Mouse (Mus musculus) left cerebral cortex, adult 11 months (tissue): Measurements from ENCODE around the gene Efna5.

Experiments
- DNase-seq: peaks from one replicate; pipeline ENCODE4 v3.0.0; 2022; ENCODE audit warnings: low spot score

The Efna5 gene

DNA sequence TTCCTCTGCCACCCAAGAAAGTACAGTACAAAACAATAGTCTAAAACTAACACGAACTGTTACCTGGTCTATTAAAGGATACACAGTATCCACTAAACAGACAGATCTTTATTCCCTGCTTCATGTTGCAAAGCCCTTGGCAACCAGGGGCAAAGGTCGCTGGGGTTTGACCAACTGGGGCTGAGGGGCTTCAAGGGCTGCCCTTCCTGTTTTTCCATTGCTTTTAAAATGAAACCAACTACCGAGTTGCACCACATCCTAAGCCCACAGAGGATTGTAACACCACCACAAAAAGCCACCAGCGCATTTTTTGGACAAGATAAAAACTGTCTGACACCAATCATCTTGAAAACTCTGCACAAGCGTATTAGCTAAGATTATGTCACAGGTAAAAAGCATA, 276.8 kb downstream of the Efna5 start:
- no peak for DNase-seq

DNA sequence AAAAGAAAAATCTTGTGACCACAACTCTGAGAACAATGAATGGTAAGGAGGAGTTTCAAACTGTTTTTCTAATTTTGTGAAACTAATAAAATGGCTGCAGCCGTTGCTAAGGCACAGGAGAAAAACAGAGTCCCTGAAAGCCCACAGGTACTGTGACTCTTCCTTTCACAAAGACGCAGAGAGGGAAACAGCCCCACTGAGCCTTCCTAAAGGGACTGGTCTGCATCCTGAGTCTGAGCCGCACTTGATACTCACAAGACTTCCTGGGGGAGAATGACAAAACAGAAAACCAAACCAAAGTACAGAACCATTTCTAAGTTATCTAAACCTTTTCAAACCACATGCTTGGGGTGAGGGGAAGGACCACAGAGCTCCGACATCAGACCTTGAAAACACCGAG, 277.5 kb downstream of the Efna5 start:
- no peak for DNase-seq

DNA sequence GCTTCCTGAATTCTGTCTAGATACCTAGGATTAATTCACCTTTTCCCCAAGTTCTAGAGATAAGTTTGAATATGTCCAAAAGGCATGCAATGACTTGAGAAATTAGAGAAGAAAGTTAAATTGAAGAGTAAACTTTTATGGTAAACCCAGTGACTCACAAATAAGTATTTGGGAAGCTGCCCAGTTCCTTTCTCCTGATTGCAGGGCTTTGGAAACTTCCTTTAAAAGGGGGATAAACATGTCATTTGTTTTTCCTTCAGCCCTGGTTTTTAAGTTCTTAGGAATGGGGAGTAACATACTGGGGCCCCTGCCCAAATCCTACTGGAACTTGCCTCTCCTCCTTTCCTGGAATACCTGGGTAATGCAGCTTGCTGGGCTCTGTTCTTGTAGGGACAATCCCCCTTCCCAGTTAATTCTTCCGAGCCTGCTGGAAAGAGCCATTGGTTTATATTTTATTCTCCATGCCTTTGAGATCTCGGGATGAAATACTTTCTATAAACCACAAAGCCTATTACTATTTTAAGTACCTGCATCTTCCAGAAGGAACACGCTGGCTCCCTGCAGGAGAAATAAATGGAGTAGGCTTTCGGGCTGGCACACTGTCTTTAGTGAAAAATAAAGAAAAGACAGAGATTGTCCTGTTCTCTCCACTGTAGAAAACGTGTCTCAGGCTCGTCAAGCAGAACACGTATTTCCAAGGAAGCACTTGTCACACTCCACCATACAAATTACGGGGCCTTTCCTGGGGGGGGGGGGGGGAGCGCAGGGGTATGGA, 282.2 kb downstream of the Efna5 start:
- DNase-seq = no peak

DNA sequence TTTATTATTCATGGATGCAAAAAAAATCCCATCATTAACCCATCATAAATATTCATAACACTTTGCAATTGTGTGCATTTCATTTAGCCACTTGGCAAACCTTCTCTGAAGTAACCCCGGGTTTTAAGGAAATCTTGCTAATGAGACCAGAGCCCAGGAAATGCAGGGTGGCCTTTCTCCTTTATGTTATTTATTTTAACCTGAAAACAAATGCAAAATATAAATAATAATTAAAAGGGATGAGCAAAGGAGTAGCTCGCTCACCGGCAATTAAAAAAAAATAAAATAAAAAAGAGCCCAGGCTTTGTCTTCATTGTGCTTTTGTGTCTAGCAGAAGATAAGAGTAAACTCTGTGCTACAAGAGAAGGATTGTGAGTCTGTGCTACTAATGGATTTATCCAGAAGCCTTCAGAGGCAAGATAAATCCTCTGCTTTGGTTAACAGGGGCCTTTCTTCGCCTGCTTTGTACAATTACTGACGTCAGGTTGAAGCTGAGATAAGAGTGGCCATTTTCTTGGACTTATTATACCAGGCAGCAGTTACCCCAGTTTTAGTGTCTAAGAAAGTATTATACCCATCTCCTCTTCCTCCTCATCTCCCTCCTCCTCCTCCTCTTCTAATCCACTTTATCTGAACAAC, 288.6 kb downstream of the Efna5 start:
- no peak for DNase-seq

DNA sequence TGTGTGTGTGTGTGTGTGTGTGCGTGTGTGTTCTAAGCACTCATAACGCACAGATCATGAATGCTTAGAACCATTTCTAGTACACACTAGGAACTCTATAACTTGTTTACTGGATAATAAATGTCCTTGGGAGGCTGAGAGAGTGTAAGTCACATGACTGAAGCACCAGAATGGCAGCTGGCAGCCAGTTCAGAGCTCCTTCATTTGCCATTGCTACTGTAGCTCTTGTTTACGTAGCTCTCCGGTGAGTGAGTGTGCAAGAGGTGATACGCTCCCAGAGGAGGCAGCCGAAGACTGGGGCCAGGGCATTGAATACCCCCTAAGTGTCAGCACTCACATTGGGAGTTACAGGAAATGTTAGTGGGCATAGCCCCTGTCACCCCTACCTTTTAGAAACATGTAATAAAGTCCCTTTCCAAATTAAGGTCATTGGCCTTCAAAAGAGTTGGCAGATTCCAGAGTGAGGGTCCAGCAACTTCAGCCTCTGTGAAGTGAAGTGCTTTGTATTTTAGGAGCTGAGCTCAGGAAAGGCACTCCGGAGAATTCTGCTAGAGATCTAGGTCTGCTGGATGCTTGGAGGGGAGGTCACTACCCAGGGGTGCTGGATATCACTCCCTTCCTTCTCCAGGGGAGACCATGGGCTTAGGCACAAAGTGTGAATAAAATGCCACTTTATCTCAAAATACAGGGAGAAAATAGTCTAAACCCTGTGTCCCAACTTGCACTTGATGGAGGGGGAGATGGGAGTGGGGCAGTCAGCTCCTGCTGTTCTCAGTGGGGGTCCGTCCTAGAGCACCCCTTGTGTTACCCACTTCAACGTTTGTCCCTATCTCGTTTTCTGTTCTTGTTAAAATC, 289.3 kb downstream of the Efna5 start:
- no peak for DNase-seq

DNA sequence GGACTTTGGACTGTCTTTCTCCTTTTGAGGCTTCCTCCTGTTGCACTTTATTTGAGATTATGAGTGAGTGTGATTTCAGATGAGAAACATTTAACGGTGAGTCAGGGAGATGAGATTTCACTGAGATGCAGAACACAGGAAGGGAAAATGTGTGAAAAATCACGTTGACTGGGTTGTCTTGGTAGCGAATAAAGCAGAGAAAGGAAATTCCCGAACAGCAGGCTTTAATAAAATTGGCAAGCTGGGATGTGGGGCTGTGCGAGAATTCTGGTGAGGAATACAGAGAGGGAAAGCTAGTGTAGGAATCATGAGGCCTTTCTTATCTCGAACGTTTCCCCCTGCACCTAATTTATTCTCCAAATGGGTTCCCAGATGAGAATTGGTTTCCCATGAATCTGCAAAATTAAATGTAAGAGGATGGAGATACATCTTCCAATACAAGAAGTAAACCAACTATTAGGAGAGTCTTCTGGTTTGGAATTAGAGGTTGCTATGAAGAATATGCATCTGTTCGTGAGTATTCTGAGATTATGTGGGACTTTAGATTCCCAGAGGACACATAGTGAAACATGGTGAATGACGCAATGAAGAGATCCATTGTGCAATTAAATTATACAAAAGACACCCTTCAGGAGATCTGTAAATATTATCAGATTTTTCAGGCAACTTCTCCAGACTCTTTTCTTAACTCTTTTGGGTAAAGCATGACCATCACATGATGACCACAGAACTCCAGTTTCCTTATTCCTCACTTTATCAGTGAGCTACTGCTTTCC, 290.2 kb downstream of the Efna5 start:
- DNase-seq = no peak

DNA sequence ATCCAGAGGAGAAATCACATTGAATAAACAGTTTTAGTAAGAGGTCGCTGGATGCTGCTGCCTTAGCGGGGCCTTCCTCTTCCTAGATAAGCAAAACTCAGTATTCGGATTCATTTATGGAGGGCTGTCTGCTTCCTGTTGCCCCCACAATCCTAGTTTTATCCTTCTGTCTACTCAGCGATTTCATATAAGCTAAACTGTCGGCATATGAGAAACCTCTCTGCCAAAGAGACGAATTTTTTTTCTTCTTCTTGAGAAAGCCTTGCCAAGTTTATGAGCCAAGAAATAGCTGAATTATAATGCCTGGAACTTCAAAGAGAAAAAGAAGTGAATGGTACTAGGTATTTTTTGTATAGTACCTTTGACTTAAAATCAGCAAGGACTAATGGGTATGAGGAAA, 301.0 kb downstream of the Efna5 start:
- DNase-seq = no peak

DNA sequence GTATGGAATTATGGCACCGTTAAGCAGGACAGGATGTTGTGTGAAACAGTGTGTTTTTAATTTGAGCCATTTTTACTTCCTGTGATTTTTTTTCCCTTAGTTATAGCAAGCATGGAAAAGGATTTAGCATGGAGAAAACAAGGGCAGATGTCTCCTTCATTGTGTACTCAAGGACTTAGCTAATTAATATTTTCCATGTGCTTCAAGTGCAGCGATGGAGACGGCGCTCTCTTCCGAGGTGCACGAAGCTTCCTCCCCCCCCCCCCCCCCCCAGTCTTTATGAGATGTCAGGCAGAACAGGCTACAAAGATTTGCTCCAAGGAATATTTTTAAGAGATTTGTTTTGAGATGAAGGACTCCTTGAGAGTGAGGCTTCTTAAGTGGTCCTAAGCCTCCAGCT, 301.5 kb downstream of the Efna5 start:
- no peak for DNase-seq

DNA sequence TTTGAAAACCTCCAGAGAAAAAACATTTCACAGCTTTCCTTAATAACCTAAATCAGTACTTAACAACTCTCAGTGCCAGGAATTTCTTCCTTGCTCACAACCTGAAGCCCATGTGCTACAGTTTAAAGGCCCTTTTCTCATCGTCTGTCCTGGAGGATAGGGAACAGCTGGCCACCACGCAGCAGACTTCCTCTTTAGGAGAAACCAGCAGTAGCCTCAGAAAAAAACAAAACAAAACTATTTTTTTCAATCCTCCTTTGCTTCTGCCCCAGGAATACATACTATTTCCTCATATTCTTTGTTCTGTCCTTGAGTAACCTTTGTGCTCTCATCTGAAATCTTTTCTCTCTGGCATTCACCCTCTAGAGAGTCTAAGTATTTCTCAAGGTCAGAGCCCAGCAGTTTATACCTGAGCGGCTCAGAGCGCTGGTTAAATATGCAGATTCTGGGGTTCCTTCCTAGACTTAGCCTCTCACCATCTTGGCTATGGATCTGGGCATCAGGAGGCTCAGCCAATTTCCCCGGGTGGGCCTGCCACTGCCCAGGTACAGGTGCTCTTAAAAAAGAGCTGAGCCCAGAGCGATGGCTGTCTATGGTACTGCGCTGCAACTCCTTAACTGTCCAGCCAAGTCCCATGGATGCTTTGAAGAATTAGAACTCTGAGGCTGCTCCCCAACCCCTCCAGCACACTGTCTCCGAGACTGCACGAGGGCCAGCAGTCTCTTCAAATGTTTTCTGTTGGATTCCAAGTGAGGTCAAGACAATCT, 306.4 kb downstream of the Efna5 start:
- no peak for DNase-seq

DNA sequence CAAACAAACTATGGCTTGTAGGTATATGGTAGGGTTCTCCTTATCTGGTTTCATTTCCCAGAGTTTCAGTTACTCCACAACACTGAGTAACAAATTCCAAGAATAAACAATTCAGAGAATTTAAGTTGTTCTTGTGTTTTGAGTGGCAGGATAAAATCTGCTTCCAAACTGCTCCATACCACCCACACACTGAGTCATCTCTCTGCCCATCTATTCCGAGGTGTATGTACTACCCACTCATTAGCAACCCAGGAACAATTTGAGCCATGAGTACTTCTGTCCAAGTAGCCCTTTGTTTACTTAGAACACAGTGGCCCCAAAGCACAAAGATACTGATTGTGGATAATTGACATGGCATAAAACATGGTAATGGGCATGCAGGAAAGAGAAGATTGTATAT, 311.0 kb downstream of the Efna5 start:
- no peak for DNase-seq

DNA sequence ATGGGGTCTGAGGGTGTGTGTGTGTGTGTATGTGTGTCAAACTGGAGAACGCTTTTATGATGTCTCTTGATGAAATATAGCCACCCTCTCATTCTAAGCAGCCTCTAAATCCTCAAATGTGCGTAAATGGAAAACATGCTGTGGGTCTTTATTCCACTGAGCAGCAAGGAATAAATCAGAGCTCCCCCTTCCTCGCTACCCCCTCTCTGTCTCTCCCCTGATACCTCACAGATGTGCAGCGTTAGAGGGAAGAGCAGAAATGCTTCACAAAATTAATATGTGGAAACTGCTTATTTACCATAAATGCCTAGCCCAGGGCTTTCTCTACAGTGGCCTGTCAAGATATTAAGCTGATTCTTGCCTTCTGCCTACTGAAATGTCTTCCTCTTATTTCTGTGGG, 313.1 kb downstream of the Efna5 start:
- DNase-seq = no peak

DNA sequence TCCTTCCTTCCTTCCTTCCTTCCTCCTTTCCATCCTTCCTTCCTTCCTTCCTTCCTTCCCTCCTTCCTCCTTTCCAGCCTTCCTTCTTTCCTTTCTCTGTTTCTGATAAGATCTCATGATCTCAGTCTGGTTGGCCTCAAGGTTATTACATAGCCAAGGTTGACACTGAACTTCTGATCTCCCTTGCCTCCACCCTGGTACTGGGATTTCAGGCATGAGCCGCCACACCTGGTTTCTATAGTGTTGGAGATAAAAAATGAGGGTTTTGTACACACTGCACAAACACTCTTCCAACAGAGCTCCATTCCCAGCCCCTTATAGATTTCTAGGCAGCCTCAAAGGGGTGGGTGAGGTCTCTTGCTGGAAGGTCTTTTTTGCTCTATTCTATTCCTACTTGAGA, 315.5 kb downstream of the Efna5 start:
- no peak for DNase-seq

DNA sequence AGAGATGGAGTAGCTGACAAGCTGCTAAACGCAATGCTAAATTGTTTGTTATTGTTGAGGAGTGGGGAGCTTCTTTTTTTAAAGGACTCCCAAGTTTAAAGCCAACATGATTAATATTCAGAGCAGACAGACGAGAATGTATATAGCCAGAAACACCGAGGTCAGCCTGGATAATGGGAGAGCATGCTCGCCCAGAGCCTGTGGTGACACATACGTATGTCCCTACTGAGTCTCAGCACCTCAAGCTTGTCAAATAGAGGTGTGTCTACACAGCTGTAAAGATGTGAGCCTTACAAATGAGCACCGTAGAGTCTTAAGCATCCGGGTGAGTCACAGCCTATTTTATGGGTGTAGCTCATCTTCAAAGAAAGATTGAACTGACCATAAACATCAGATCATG, 318.7 kb downstream of the Efna5 start:
- DNase-seq = no peak

DNA sequence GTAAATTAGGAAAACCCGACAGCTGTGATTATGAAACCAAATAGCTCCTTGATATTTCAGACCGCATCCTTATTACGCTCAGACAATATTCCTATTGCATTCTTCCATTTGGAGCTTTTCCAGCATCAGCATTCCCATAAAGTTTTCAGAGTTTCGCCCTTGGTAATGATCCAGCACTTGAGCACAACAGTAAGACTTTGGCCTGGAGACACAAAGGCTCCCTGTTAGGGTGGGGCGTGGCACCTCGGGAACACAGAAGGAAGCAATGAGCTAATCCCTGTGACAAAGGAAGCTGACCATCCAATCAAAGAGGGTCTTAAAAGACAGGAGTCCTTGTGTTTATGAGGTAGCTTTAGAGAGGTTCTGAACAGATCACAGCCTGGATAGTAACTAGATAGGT, 323.9 kb downstream of the Efna5 start:
- no peak for DNase-seq
